Mouse (Mus musculus): ENCODE results near the gene Spcs3.

DNA sequence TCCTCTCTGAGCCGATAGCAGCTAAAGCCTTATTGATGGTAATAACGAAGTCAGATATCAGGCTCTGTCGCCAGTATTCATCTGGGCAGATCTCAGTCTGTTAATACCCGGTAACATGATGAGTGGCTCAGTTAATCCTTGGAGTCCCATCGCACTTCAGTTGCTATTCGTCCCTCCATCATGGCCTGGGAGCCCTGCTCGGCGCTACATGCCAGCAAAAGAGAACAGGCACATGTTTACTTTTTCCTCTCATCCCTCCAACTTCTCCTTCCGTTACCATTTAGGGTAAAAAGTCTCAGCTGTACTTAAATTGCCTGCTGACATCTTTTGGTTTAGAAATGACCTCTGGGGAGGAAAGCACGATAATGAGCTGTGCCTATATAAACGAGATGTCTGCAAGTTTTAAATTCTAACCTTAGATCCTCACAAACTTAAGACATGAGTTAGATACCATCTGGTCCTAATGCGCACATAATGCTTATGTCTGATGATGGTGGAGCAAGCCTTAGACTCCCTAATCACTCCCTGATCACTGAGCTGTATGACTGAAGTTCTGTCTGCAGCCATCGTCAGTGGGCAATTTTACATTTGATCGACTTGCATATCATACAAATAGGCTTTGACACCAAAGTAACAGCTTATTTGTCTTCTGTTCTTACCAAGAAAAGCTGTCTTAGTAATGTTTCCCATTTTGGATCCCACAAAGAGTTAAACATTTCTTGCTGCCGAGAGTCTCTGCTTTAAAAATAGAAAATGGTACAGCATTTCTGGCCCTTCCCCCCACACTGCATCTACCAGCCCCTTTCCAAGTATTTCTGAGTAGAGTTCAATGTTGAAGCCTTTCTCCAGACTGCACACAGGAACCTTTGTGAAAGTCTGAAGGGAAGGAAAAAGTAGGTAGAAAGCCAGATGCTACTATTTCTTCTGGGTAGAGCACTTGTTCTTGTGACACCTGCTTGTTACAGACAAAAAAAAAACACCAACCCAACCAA, 41.1 kb upstream of the Spcs3 start:
- no peak for TF ChIP-seq POLR2A (IDR thresholded peaks at IDR 0.05; ENCODE audit: low read depth, low read length)
- TF ChIP-seq CTCF (IDR thresholded peaks at IDR 0.05; ENCODE audit: borderline replicate concordance, insufficient read depth, low read length) = no peak
